Mouse (Mus musculus) stomach, postnatal 0 days (tissue): Measurements from ENCODE around the gene Aqp7. TPM values are rescaled to one million over a fixed set of nuclear protein-coding genes. Genes with fewer than 3 reads are reported as not detected.
A peak's percentile ranks its signal among the peaks of the same experiment; 100 is the strongest.

Experiments
- ATAC-seq: fragments of 200-750 bp; cut with Nextera tagmentation; 2 replicates; pipeline ENCODE4 v1.8.0; 2017; ENCODE audit not compliant: low FRiP score, low TSS enrichment
- DNase-seq: peaks from one replicate; pipeline ENCODE4 v3.0.0-alpha.2; 2016; ENCODE audit warnings: low spot score
- H3K27ac ChIP-seq: fragments of 300-500 bp; sonication (generic); replicated peaks from 2 replicates; pipeline ENCODE4 v1.5.1; 2014; ENCODE audit warnings: mild to moderate bottlenecking, control low read depth
- H3K27me3 ChIP-seq: fragments of 300-500 bp; sonication (generic); 2 replicates; pipeline ENCODE4 v1.6.1; 2014; ENCODE audit warnings: low read length; ENCODE audit not compliant: control insufficient read depth, insufficient read depth
- H3K36me3 ChIP-seq: fragments of 300-500 bp; sonication (generic); 2 replicates; pipeline ENCODE4 v1.6.1; 2014; ENCODE audit warnings: low read length, mixed read lengths; ENCODE audit not compliant: control insufficient read depth, insufficient read depth
- H3K4me1 ChIP-seq: fragments of 300-500 bp; sonication (generic); replicated peaks from 2 replicates; pipeline ENCODE4 v1.6.1; 2014; ENCODE audit warnings: antibody characterized with exemption; ENCODE audit not compliant: control insufficient read depth, insufficient read depth
- H3K4me2 ChIP-seq: fragments of 300-500 bp; sonication (generic); replicated peaks from 2 replicates; pipeline ENCODE4 v1.6.1; 2014; ENCODE audit warnings: low read depth, mild to moderate bottlenecking, control low read depth, moderate library complexity
- H3K4me3 ChIP-seq: fragments of 300-500 bp; sonication (generic); 2 replicates; pipeline ENCODE4 v1.5.1; 2014; ENCODE audit warnings: low read depth, low read length, control low read depth
- H3K9ac ChIP-seq: fragments of 300-500 bp; sonication (generic); 2 replicates; pipeline ENCODE4 v1.6.1; 2014; ENCODE audit warnings: mild to moderate bottlenecking, low read length, control low read depth, mixed read lengths
- H3K9me3 ChIP-seq: fragments of 300-500 bp; sonication (generic); 2 replicates; pipeline ENCODE4 v1.6.1; 2016; ENCODE audit warnings: low read length; ENCODE audit not compliant: control insufficient read depth
- CTCF ChIP-seq: IDR thresholded peaks from 2 replicates; pipeline ENCODE4 v1.5.1; 2016; ENCODE audit warnings: antibody characterized with exemption, low read depth, mild to moderate bottlenecking, moderate library complexity
- EP300 ChIP-seq: optimal IDR thresholded peaks from 2 replicates; pipeline ENCODE3; 2016; ENCODE audit warnings: antibody characterized with exemption
- WGBS: fragments of 180-500 bp; shearing (Covaris S2); extraction: QIAGEN DNeasy Blood & Tissue Kit; methylation state at CpG from one replicate; pipeline ENCODE4 v1.1.7; 2014; 5-methylcytosine and 5-hydroxymethylcytosine counted together
- microRNA-seq: library from miRNA; unstranded; fragments of <30 nt; microRNA quantifications from one replicate; pipeline ENCODE4, GENCODE M21; 2016
- polyA plus RNA-seq: library from polyadenylated mRNA; unstranded; fragments of >200 nt; fragmentation: Nextera tagmentation; extraction: Ambion mirVana; gene quantifications from 2 replicates; pipeline ENCODE4 v1.2.1, GENCODE M21; 2015

Gene Aqp7
- polyA plus RNA-seq, 1 experiment from 2014 or later = 0.39 TPM

- no peak for DNase-seq
- H3K4me3 ChIP-seq = no peak overlapping the region
- H3K4me2 ChIP-seq = no peak overlapping the region
- peaks cover 42% of the 10 kb centered on the region for H3K36me3 ChIP-seq
- H3K4me1 ChIP-seq = no peaks in the 10 kb centered on the region
- no peak for TF ChIP-seq EP300
- TF ChIP-seq CTCF = no peak
- H3K27ac ChIP-seq = no peak overlapping the region
- H3K27me3 ChIP-seq = no peaks in the 10 kb centered on the region
- no peak overlapping the region for H3K9ac ChIP-seq
- peak; percentile 80 for ATAC-seq
- no peaks in the 10 kb centered on the region for H3K9me3 ChIP-seq
- WGBS = 73% methylated on average over 1 of the region's 1 CpGs
Observed at GRCm38 (mm10) chr4:41000271-41000670, 47.7 kb downstream of the Aqp7 start.

GRCm38 (mm10) chr4:40997916-40998315, 50.0 kb downstream of the Aqp7 start:
- Histone ChIP-seq H3K27me3 (no peaks in the 10 kb centered on the region), H3K4me2 (no peak overlapping the region), H3K4me1 (no peaks in the 10 kb centered on the region), H3K9ac (no peak overlapping the region), H3K36me3 (peaks cover 38% of the 10 kb centered on the region), H3K4me3 (no peak overlapping the region), H3K27ac (no peak overlapping the region), H3K9me3 (no peaks in the 10 kb centered on the region)
- ATAC-seq (no peak), DNase-seq (no peak)
- 92% methylated on average over 4 of the region's 4 CpGs for WGBS
- TF ChIP-seq EP300 (no peak), CTCF (no peak)

GRCm38 (mm10) chr4:40996302-40996701, 51.6 kb downstream of the Aqp7 start:
- DNase-seq = no peak
- no peak for ATAC-seq
- H3K27me3 ChIP-seq = no peaks in the 10 kb centered on the region
- H3K4me2 ChIP-seq = no peak overlapping the region
- no peak overlapping the region for H3K27ac ChIP-seq
- H3K9me3 ChIP-seq = no peaks in the 10 kb centered on the region
- WGBS = 95% methylated on average over 6 of the region's 6 CpGs
- H3K36me3 ChIP-seq = peaks cover 39% of the 10 kb centered on the region
- H3K9ac ChIP-seq = no peak overlapping the region
- no peak overlapping the region for H3K4me3 ChIP-seq
- TF ChIP-seq CTCF (no peak), EP300 (no peak)
- H3K4me1 ChIP-seq = no peaks in the 10 kb centered on the region

- whole genome bisulfite sequencing = 90% methylated on average over 6 of the region's 6 CpGs
- ATAC-seq (no peak), DNase-seq (no peak)
- H3K27ac ChIP-seq = no peak overlapping the region
- H3K4me1 ChIP-seq = no peaks in the 10 kb centered on the region
- no peak overlapping the region for H3K9ac ChIP-seq
- H3K36me3 ChIP-seq = peaks cover 35% of the 10 kb centered on the region
- no peaks in the 10 kb centered on the region for H3K9me3 ChIP-seq
- no peak overlapping the region for H3K4me2 ChIP-seq
- H3K27me3 ChIP-seq = no peaks in the 10 kb centered on the region
- no peak for TF ChIP-seq CTCF
- no peak for TF ChIP-seq EP300
- no peak overlapping the region for H3K4me3 ChIP-seq
Observed at GRCm38 (mm10) chr4:40989633-40990032, 58.3 kb downstream of the Aqp7 start.

- no peaks in the 10 kb centered on the region for H3K9me3 ChIP-seq
- ATAC-seq = no peak
- no peak overlapping the region for H3K4me3 ChIP-seq
- no peak overlapping the region for H3K9ac ChIP-seq
- no peaks in the 10 kb centered on the region for H3K4me1 ChIP-seq
- no peak for DNase-seq
- no peak overlapping the region for H3K27ac ChIP-seq
- H3K36me3 ChIP-seq = peaks cover 21% of the 10 kb centered on the region
- no peak overlapping the region for H3K4me2 ChIP-seq
- 90% methylated on average over 1 of the region's 1 CpGs for WGBS
- no peaks in the 10 kb centered on the region for H3K27me3 ChIP-seq
- TF ChIP-seq CTCF (no peak), EP300 (no peak)
Observed at GRCm38 (mm10) chr4:40983686-40984085, 64.3 kb downstream of the Aqp7 start.

Small RNA genes lying within 50 kb of the gene (microRNA-seq; reads per million reads assigned to microRNA genes)
- gene Mir3094 = 1.6 reads per million

Other genes with a start within 250 kb of the Aqp7 start
- 34.3 and 35.0 TPM in 2 replicates for gene B4galt1, start 194.1 kb downstream of the Aqp7 start, polyA plus RNA-seq
- 75.5 and 86.9 TPM in 2 replicates for gene Spink4, start 128.1 kb downstream of the Aqp7 start, polyA plus RNA-seq
- gene Bag1, start 99.8 kb downstream of the Aqp7 start, polyA plus RNA-seq = 259 and 270 TPM in 2 replicates
- 121 and 125 TPM in 2 replicates for gene Chmp5, start 99.7 kb downstream of the Aqp7 start, polyA plus RNA-seq
- 27.9 and 28.5 TPM in 2 replicates for gene Nfx1, start 77.2 kb downstream of the Aqp7 start, polyA plus RNA-seq
- gene Aqp3, start 50.0 kb upstream of the Aqp7 start, polyA plus RNA-seq = 202 and 227 TPM in 2 replicates
- 9.5 and 10.9 TPM in 2 replicates for gene Nol6, start 76.3 kb upstream of the Aqp7 start, polyA plus RNA-seq
- 76.3 and 89.0 TPM in 2 replicates for gene Ube2r2, start 87.6 kb upstream of the Aqp7 start, polyA plus RNA-seq
- 17.9 and 19.5 TPM in 2 replicates for gene Ubap2, start 227.0 kb upstream of the Aqp7 start, polyA plus RNA-seq